ENCODE assay signal across 8 mouse cellular contexts in the genomic region with DNA sequence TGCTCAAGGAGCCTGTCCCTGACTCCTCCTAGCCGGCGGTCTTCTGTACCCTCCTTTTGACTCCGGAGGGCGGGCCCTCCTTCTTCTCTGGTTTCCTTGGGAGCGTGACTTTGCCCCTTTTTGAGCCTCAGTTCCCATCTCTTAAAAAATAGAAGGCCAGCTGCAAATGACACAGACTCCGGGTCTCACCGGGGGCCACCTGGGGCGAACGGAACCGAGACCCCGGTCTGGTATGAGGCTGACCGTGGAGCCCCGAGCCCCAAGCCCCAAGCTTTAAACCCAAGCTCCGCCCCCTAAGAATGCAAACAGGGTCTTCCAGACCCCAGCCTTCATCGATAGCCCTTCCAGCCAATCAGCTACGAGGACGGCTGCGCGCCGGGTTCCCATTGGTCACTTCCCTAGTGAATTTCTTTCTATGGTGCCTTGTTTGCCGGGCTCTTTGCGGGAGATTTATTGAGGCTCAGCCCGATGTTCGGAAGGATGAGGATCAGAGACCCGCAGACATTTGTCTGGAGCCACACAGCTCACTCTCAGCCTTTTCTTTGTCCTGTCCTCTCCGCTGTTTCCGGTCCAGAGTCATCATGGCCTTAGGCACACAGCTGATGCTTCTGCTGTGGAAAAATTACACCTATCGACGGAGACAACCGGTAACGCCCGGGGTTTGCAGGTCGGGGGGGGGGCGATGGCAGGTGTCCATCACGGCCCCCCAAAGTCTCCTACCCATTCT. TPM values are rescaled to one million over a fixed set of nuclear protein-coding genes. Genes with fewer than 3 reads are reported as not detected.
DNase-seq lines count a peak whose midpoint lies in the region; ATAC-seq and TF ChIP-seq lines count a peak whose summit lies in the region.

No protein-coding gene starts in this region.

- H3K4me1 ChIP-seq in hindbrain, postnatal 0 days (ENCODE audit: insufficient read depth, low read length) = peaks cover 6% of the 10 kb centered on the region; the same call in 1 of the 2 replicates
- peaks cover 19% of the 10 kb centered on the region for H3K4me1 ChIP-seq in limb, embryonic 15.5 days
- H3K4me1 ChIP-seq in midbrain, embryonic 14.5 days (ENCODE audit: control insufficient read depth, insufficient read depth, low read length) = peaks cover 12% of the 10 kb centered on the region

- no peaks in the 10 kb centered on the region for H3K9me3 ChIP-seq in hindbrain, postnatal 0 days (ENCODE audit: low read length)
- no peaks in the 10 kb centered on the region for H3K9me3 ChIP-seq in limb, embryonic 15.5 days
- H3K9me3 ChIP-seq in midbrain, embryonic 14.5 days (ENCODE audit: control insufficient read depth, low read length) = no peaks in the 10 kb centered on the region

- peak overlapping the region; percentile 79 for H3K4me2 ChIP-seq in hindbrain, postnatal 0 days (ENCODE audit: low read depth, low read length)
- H3K4me2 ChIP-seq in limb, embryonic 15.5 days = peak overlapping the region; percentile 88
- H3K4me2 ChIP-seq in midbrain, embryonic 14.5 days (ENCODE audit: low read length) = peak overlapping the region; percentile 71

- peak; percentile 62 for DNase-seq in ovary, postnatal 36 days (ENCODE audit: low spot score)
- no peak for DNase-seq in ovary, postnatal 14 days (ENCODE audit: low spot score)
- DNase-seq in cerebellum, postnatal 25 days = peak; percentile 86 to 87
- DNase-seq in frontal cortex, postnatal 25 days (ENCODE audit: low spot score in 2 of 2) = peak; percentile 43 to 69
- peak; percentile 90 for DNase-seq in hindbrain, postnatal 0 days (ENCODE audit: low spot score)
- DNase-seq in midbrain, embryonic 14.5 days = peak; percentile 93
- DNase-seq in splenic B cell, adult 2 months (ENCODE audit: low read depth, low spot score) = peak; percentile 59

- H3K27me3 ChIP-seq in hindbrain, postnatal 0 days (ENCODE audit: insufficient read depth, low read length) = 0 out of 2 replicates have a peak, but pooled peaks cover 5% of the 10 kb centered on the region
- peaks cover 26% of the 10 kb centered on the region for H3K27me3 ChIP-seq in limb, embryonic 15.5 days
- H3K27me3 ChIP-seq in midbrain, embryonic 14.5 days (ENCODE audit: control insufficient read depth, insufficient read depth, low read length) = peaks cover 16% of the 10 kb centered on the region
- H3K27me3 ChIP-seq in splenic B cell, adult 2 months (ENCODE audit: control insufficient read depth, insufficient read depth, low read length, poor library complexity, severe bottlenecking) = no peaks in the 10 kb centered on the region

- 0 out of 2 replicates have a peak overlapping the region, but pooled peaks have one; percentile 28 for H3K9ac ChIP-seq in hindbrain, postnatal 0 days (replicated peaks; ENCODE audit: low read length)
- H3K9ac ChIP-seq in limb, embryonic 15.5 days = no peak overlapping the region
- peak overlapping the region; percentile 47 for H3K9ac ChIP-seq in midbrain, embryonic 14.5 days (replicated peaks; ENCODE audit: low read length)

- peak overlapping the region; percentile 41; the same call in 1 of the 2 replicates for H3K27ac ChIP-seq in hindbrain, postnatal 0 days
- peak overlapping the region; percentile 54; the same call in 1 of the 2 replicates for H3K27ac ChIP-seq in limb, embryonic 15.5 days
- peak overlapping the region; percentile 61 for H3K27ac ChIP-seq in midbrain, embryonic 14.5 days (replicated peaks; ENCODE audit: low read depth, low read length)

- no peak for TF ChIP-seq CTCF in hindbrain, postnatal 0 days (IDR thresholded peaks at IDR 0.05; ENCODE audit: low read depth)

- no peaks in the 10 kb centered on the region for H3K36me3 ChIP-seq in hindbrain, postnatal 0 days (ENCODE audit: insufficient read depth, low read length)
- peaks cover 30% of the 10 kb centered on the region for H3K36me3 ChIP-seq in limb, embryonic 15.5 days
- no peaks in the 10 kb centered on the region for H3K36me3 ChIP-seq in midbrain, embryonic 14.5 days (ENCODE audit: control insufficient read depth, insufficient read depth, low read length)
- H3K36me3 ChIP-seq in splenic B cell, adult 2 months (ENCODE audit: control insufficient read depth, insufficient read depth, low read length, poor library complexity, severe bottlenecking) = peaks cover 11% of the 10 kb centered on the region

- peak; percentile 80 for ATAC-seq in hindbrain, postnatal 0 days
- ATAC-seq in limb, embryonic 15.5 days (ENCODE audit: insufficient number of reproducible peaks, low FRiP score, low TSS enrichment, low read depth) = peak; percentile 55; the same call in 1 of the 2 replicates
- ATAC-seq in midbrain, embryonic 14.5 days (ENCODE audit: low FRiP score, low TSS enrichment) = peak; percentile 78

- under 1% methylated on average over 35 of the region's 35 CpGs for WGBS in hindbrain, postnatal 0 days
- WGBS in limb, embryonic 15.5 days = under 1% methylated on average over 35 of the region's 35 CpGs
- under 1% methylated on average over 35 of the region's 35 CpGs for WGBS in midbrain, embryonic 14.5 days

- H3K4me3 ChIP-seq in hindbrain, postnatal 0 days (ENCODE audit: low read length) = peak overlapping the region; percentile 46
- H3K4me3 ChIP-seq in limb, embryonic 15.5 days = peak overlapping the region; percentile 51
- H3K4me3 ChIP-seq in midbrain, embryonic 14.5 days (replicated peaks; ENCODE audit: low read depth, low read length) = peak overlapping the region; percentile 39

RNA-seq across cellular contexts. Expression of a gene that starts 0.9 kb away (rescaled TPM):
- total RNA-seq in hindbrain, postnatal 0 days (2014; rRNA removed) = 11.6 and 19.1 TPM in 2 replicates
- polyA plus RNA-seq in hindbrain, postnatal 0 days (2015; fragmentation: Nextera tagmentation; extraction: Ambion mirVana) = 2.3 and 2.4 TPM in 2 replicates
- polyA plus RNA-seq in limb, embryonic 15.5 days (2015; fragmentation: Nextera tagmentation; extraction: Ambion mirVana) = 3.3 and 3.4 TPM in 2 replicates
- 3.7 and 4.1 TPM in 2 replicates for polyA plus RNA-seq in midbrain, embryonic 14.5 days (2014; fragmentation: Nextera tagmentation; extraction: Ambion mirVana)

RNA-seq across cellular contexts. Expression of a gene that starts 8.8 kb away (rescaled TPM):
- 17.2 and 17.9 TPM in 2 replicates for total RNA-seq in hindbrain, postnatal 0 days (2014; rRNA removed)
- polyA plus RNA-seq in hindbrain, postnatal 0 days (2015; fragmentation: Nextera tagmentation; extraction: Ambion mirVana) = 15.0 and 16.4 TPM in 2 replicates
- polyA plus RNA-seq in limb, embryonic 15.5 days (2015; fragmentation: Nextera tagmentation; extraction: Ambion mirVana) = 264 and 270 TPM in 2 replicates
- polyA plus RNA-seq in midbrain, embryonic 14.5 days (2014; fragmentation: Nextera tagmentation; extraction: Ambion mirVana) = 10.9 and 35.0 TPM in 2 replicates

RNA-seq across cellular contexts. Expression of a gene that starts 13.1 kb away (rescaled TPM):
- 161 and 179 TPM in 2 replicates for total RNA-seq in hindbrain, postnatal 0 days (2014; rRNA removed)
- polyA plus RNA-seq in hindbrain, postnatal 0 days (2015; fragmentation: Nextera tagmentation; extraction: Ambion mirVana) = 25.6 and 27.1 TPM in 2 replicates
- polyA plus RNA-seq in limb, embryonic 15.5 days (2015; fragmentation: Nextera tagmentation; extraction: Ambion mirVana) = 19.3 and 20.1 TPM in 2 replicates
- polyA plus RNA-seq in midbrain, embryonic 14.5 days (2014; fragmentation: Nextera tagmentation; extraction: Ambion mirVana) = 20.7 and 28.4 TPM in 2 replicates

RNA-seq across cellular contexts. Expression of a gene that starts 19.3 kb away (rescaled TPM):
- 2.9 and 3.3 TPM in 2 replicates for total RNA-seq in hindbrain, postnatal 0 days (2014; rRNA removed)
- polyA plus RNA-seq in hindbrain, postnatal 0 days (2015; fragmentation: Nextera tagmentation; extraction: Ambion mirVana) = 1.7 and 1.8 TPM in 2 replicates
- 5.3 and 6.4 TPM in 2 replicates for polyA plus RNA-seq in limb, embryonic 15.5 days (2015; fragmentation: Nextera tagmentation; extraction: Ambion mirVana)
- 0.39 and 1.4 TPM in 2 replicates for polyA plus RNA-seq in midbrain, embryonic 14.5 days (2014; fragmentation: Nextera tagmentation; extraction: Ambion mirVana)

RNA-seq across cellular contexts. Expression of a gene that starts 26.7 kb away (rescaled TPM):
- total RNA-seq in hindbrain, postnatal 0 days (2014; rRNA removed) = 0.68 and 0.97 TPM in 2 replicates
- 0.20 and 0.51 TPM in 2 replicates for polyA plus RNA-seq in hindbrain, postnatal 0 days (2015; fragmentation: Nextera tagmentation; extraction: Ambion mirVana)
- polyA plus RNA-seq in limb, embryonic 15.5 days (2015; fragmentation: Nextera tagmentation; extraction: Ambion mirVana) = 0.40 and 0.64 TPM in 2 replicates
- polyA plus RNA-seq in midbrain, embryonic 14.5 days (2014; fragmentation: Nextera tagmentation; extraction: Ambion mirVana) = 0.39 and 0.53 TPM in 2 replicates
